Mouse (Mus musculus): ENCODE data around the gene Dguok. TPM values are rescaled to one million over a fixed set of nuclear protein-coding genes. Genes with fewer than 3 reads are reported as not detected.

Gene Dguok
- total and polyA plus RNA-seq, 3 experiments: 45.1 to 49.5 (median 49.3) TPM

DNA sequence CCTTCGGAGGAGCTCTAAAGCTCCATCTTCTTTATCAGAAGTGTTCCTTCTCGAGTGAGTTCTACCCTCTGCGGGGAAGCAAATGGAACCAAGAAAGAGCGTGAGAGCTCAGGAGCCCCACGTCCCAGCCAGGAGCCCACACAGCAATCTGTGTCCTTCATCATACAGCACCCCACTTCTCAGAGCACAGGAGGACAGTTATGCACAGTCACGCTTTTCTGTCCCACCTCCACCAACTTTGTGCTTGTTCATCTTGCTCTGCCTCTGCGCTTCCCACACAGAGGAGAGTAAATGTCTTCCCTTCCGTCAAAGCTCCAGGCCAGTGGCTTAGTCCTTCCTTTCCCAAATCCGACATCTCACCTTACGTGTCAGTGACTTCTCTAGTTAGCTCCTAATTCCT is 7.7 kb downstream of the Dguok start:
- DNase-seq: no peak

DNA sequence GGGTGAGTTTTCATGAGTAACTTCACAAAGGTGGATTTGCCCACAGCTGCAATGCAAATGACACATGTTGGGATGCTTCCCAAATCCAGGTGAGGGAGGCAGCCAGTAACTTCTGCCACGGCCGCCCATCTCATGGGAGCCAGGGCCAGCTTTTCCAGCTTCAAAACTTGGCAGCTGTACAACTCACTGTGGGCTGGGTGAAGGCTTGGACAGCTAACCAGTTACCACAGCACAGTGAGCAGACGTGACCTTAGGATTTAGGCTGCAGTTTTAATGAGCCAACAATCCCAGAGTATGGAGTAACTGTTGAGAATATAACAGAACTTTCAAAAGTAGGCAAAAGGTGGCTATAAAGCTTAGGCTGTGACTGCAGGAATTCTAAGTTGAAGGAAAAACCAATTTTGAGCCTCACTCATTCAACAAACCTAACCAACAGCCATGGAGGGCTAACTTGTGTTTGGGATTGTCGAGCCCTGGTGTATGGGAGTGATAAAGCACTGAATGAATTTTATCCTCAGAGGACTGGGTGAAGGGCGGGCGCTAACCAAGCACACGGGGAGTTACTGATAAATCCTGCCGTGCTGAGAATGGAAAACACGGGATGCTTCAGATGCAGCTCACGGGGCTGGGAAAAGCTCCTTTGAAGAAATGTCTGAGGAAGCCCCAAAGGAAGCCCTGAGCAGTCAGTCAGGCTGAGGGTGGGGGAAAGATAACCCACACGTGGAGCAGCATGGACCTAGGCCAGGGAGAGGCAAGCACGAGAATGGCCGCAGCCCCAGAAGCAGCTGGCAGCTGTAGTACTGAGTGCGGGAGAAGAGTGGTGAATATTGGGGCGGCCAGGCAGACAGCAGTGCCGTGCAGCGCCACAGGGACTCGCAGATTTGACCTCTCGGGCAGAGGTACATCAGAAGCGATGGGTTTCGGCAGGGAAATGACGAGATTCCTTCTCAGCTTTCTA is 9.7 kb downstream of the Dguok start:
- peak; percentile 78 for DNase-seq

DNA sequence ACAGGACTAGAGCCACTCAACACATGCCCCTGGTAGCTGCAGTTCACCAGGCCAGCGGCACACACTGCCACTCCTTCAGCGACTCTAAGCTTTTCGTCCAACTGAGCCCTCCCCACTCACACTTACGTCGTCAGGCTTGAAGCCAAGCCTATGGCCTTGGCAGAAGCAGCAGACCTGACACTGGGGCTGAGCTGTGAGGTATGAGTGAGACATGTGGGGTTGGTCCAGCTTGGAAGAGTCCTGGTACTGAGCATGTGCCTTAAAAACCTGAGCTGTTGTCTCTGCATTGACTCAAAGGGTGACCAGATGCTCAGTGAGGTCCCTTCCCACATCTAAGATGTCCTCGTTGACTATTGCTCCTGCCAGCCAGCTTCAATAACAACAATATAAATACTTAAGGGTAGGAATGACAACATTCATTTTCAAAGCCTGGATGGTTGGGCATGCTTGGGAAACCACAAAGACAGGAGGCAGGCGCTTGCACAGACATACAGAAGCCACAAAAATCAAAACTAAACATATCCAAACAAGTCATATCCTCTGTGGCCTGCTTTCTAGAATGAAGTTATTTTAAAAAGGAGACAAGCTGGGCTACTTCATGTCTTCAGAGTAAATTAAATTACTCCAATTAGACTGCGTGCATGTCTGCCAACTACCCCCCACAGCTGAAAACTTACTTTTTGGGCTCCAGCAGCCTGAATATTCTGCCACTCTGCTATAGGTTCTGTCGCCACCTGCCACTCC is 10.6 kb downstream of the Dguok start:
- peak; percentile 92 for DNase-seq

DNA sequence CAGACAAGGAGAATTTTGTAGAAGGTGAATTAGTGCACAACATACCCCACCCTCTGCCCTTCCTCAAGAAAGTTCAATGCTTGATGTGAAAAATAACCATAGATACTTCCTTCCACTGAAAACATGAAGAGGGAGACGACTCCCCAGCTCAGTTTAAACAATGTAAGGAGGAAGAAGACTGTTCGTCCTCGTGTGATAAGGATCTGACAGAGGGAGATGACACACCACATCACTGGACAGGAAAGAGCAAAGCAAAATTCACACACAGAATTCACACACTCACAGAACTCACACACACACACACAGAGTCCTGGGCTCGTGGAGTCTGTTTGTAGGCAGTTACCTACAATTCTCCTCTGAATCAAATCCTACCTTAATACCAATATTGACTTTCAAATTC is 16.1 kb downstream of the Dguok start:
- DNase-seq: no peak

DNA sequence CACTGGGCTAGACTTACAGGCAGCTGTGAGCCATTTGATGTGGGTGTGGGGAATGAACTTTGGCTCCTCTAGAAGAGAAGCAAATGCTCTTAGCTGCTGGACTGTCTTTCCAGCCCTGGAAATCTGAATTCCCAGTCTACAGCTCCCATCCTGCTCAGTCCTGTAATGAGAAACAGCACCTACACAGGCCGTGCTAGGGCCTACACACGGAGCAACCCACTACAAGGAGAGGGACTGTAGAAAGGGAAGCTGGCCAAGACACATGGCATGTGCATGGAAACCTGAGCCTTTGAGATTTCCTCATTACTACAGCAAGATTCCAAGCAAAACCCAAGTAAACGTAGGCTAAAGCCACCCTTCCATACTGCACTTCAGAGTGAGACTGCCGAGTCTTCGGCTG is 18.6 kb downstream of the Dguok start:
- DNase-seq: no peak

DNA sequence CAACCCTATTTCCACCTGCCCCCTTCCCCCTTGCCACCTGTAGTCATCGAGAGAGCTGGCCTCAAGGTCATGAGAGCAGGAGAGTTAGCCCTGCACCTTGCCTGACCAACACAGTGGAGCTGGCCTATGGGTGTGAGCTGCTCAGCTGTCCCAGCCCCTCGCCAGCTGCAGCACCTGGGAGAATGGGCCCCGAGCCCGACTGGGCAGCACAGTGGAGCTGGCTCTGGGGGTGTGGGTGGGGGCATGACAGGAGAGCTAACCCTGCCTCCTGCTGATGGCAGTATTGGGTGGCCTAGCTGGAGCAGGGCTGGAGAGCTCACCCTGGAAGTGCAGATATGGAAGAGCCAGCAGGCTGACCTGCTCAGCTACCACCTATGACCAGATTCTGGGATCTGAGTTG is 19.5 kb downstream of the Dguok start:
- no peak for DNase-seq

DNA sequence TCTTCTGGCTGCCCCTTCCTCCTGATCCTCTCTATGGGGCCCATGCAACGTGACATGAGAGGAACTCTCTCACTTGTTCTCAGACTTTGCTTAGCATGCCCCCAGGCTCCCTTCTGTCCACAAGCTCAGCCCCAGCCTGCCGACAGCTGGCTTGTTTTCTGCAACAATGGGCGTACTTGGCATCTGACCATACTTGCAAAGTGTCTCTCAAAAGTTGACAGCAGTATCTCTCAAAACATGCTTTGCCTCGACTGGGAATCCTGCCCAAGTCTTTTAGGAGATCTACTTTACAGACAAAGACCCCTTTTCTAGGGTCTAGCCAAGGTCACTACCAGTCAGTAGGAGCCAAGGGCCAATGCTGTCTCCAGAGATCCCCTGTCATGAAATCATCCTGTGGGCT is 20.9 kb downstream of the Dguok start:
- DNase-seq: no peak

DNA sequence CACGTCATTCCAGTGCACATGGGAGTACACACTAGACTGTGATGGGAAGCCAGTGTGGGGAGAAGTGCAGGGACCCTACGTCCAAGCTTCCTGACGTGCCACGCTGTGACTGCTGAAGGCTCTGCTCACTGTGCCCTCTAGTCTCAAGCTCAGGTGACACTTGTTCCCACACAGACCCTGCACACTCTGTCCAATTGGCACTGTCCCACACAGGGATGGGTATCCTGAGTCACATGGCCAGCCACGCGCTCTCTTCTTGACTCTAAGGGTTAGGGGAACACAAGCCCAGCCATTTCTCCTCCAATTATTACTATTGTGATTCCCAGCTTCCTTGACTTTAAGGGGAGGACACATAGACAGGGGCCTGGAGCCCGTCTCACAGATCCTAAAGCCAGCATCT is 23.0 kb downstream of the Dguok start:
- no peak for DNase-seq

DNA sequence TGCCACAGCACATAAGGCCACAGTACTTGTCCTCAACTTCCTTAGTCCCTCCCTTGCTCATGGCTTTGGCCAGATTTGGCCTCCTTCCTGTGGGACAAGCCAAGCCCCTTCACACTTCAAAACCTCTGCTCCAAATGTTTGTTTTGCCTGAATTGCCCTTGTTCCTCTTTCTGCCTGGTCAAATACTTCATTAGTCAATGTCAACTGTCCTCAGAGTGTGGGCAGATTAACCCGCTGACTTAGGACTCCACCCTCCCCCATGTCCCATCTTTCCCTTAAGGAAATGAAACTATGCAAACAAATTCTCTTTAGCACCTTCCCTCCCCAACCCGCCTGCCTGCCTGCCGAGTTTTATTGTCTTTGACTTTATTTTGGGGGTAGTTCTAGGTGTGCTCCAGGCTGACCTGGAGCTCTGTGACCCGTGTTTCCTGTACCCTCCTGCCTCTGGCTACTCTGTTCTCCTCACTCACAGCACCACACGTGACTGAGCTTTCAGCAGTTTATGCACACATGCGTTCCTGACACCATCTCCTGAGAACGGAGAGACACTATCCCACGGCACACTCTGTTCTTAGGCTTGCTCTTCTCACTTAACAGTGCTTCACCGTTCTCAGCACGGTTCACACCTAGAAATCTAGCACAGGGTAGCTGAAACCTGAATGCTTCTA is 24.2 kb downstream of the Dguok start:
- no peak for DNase-seq

DNA sequence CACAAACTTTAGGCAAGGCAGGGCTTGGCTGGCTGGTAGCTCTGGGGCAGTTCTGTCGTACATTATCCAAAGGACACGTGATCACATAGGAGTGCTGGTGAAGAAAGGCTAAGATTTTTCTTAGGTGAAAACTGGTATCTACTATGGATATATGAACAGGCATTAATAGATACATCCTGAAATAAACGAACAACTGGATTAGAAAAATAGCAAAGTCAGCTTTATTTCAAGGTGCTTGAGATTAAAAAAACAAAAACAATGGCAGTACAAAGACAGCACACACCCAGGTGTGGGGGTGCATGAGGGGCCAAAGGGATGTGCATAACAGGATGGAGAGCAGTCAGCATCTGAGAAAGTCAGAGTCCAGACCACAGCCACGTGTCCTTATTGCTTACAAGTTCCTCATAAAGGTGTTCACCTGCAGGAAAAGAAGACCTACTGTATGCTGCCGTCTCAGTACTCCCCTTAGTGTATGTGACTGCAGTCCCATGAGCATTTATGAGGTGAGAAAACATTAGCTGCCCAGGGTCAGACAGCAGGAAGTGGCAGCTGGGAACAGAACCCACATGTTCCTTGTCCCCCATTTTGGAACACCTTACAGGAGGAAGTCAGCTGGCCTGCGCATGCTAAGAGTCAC is 26.6 kb downstream of the Dguok start:
- DNase-seq: no peak

DNA sequence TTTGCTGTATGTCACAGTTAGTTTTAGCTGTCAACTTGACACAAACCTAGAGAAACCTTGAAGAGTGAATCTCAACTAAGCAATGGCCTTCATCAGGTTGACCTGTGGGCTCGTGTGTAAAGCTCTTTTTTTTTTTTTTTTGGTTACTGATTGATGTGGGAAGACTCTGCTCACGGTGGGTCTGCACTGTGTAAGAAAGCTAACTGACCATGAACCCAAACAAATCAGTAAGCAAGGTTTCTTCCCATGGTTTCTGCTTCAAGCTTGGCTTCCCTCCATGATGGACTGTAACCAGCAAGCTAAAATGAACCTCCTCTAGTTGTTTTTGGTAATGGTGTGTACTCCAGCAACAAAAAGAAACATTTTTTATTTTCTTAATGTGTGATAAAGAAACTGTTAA is 27.6 kb downstream of the Dguok start:
- no peak for DNase-seq

DNA sequence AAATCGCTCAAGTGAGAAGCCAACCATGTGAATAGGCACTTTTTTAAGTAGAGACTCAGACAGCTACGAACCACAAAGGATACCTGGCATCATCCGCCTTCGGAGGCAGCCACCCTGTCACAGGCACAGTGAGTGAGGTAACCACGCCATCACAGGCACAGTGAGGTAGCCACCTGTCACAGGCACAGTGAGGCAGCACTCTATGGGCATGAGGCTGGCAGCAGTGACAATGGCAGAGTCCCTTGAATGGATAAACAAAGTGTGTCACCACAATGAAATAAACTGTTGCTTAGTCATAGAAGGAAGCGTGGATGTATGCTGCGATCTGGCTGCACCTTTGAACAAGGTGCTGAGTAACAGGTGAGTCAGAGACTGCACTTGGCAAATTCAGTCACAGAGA is 28.1 kb downstream of the Dguok start:
- DNase-seq: no peak

DNA sequence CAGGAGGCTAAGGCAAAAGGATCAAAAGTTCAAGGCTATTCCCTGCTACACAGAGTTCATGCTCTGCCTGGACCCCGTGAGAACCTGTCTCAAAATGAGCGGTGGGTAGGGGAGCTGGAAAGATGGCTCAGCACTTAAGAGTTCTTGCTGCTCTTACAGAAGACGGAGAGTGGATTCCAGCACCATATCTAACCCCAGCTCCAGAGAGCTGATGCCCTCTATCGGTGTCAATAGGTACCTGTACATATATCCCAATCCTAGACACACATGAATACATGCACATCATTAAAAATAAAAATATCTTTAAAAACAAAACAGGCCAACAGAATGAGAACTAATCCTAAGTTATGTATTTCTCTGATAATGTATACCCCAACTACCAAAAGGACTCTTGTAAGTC is 28.6 kb downstream of the Dguok start:
- DNase-seq: no peak

DNA sequence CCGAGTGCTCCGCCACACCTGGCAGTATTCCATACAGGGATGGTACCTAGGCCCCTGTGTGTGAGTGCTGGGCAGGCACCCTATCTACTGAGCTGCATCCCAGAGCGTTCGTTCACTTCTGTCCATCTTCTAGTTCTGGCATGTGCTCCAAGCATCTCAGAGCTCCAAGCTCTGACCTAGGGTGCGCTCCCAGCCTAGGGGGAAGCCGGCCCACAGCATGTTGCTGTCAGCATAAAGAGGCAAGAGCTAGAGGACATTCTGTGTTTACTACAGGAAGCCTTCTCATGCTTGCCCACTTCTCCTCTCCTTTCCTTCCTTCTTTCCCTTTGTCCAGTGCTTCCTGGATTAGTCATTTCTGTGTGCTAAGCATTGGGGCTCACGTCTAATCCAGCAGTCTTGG is 31.3 kb downstream of the Dguok start:
- DNase-seq: no peak

DNA sequence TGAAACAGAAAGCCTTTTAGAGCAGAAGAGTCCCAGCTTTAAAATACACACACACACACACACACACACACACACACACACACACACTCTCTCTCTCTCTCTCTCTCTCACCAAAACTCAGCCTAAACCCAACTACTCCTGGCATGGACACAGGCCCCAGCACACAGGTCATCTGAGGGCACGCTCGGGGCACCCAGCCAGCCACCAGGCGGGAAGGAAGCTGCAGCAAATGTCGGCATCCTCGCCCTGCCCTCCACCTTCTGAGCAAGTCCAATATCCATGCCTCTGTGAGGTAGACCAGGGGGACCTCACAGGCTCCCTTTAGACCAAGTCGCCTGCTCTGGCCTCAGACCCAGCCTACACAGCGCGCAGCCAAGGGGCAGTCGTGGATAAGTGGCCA is 33.5 kb downstream of the Dguok start:
- peak; percentile 81 for DNase-seq

DNA sequence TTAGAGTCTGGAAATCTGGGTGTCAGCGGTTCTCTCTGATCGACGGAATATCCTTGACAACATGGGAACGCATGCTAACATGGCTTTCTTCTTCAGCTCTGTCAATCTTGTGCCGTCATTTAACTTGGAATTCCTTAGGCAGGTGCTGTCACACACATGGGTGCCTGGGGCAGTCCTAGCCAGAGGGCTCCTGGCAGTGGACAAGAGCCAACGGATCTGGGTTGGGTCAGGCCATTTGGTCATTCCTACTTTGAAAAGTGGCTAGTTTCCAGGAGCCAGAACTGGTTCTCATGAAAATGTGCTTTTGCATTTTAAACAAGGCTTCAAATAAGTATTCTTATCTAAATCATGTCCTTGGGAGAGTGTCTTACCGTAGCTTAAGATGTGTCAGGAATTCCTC is 35.0 kb downstream of the Dguok start:
- DNase-seq: no peak

DNA sequence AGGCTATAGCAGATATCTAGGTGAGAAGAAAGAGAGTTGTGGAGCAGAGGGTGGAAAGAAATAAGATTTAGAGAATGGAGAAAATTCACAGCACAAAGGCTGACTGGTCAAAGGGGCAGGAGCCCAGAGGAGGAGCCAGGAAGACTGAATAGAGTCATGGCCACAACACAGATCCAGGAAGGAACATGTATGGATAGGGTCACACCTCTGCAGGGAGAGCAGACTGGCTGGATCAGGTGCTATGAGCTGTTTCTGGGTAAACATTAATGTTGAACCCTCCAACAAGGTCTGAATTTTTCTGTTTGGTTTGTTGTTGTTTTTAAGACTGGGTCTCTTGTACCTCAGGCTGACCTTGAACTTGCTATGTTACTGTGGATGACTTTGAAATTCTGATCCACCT is 42.8 kb downstream of the Dguok start:
- no peak for DNase-seq

DNA sequence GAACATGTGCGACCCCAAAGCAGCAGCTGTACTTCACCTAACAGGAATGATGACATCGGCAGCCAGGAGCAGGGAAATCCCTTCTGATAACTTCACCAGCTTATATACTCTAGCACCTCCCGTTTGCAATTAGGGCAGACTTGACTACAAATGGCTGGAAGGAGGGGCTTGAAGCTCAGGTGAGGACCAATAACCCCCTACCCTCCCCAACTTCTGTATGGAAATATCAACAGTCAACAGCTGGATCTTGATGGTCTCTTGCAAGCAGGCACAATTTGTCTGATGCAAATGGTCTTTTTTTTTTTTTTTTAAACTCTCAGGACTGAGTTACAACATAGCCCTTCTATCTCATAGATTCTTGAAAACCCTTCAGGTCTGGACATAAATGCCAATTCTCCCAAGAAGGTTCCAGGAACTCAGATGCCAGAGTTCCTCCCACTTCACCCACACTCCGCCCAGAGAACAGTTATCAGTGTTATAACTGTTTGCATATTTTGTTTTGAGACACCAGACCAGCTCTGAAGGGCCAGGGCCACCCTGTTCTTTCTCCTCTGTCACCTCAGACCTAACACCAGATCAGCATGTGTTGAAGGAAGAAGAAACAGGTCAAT is 47.6 kb downstream of the Dguok start, which contains the start of gene Tet3:
Gene Tet3 (minus strand): TSS at position 51 of the 611 bp plus-strand sequence.
- DNase-seq: no peak

DNA sequence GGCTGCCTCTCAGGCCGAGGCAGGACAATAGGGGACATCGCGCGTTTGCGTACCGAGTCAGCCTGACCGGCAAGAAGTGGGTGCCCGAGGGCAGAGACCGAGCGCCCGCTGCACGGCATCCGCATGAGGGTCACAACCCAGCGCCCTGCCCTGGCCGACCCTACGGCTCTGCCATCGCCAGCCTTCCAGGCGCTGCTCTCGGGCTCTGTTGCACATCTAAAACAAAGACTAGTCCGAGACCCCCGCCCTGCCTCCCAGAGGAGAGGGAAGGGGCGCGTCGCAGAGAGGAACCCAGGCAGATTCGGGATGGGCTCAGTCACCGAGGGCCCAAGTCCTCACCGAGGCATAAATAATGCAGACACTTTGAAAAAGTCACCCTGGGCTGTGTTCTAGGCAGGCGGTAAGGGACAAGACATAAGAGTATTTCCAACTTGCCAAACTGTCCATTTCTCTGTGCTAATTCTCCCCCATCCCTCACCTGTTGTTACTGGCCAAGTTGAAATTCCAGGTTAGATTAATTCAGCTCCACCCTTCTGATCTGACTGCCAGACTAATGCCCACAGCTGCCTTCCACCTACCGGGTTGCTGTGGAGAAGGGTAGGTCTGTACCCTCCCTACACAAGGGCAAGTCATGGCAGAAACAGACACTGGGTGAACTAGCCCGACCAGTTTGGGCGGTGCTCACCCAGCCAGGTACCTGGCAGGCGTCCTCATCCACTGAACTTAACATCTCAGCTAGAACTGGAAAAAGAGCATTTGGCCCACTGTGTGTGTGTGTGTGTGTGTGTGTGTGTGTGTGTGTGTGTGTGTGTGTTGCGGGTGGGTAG is 49.6 kb downstream of the Dguok start:
- DNase-seq: no peak

DNA sequence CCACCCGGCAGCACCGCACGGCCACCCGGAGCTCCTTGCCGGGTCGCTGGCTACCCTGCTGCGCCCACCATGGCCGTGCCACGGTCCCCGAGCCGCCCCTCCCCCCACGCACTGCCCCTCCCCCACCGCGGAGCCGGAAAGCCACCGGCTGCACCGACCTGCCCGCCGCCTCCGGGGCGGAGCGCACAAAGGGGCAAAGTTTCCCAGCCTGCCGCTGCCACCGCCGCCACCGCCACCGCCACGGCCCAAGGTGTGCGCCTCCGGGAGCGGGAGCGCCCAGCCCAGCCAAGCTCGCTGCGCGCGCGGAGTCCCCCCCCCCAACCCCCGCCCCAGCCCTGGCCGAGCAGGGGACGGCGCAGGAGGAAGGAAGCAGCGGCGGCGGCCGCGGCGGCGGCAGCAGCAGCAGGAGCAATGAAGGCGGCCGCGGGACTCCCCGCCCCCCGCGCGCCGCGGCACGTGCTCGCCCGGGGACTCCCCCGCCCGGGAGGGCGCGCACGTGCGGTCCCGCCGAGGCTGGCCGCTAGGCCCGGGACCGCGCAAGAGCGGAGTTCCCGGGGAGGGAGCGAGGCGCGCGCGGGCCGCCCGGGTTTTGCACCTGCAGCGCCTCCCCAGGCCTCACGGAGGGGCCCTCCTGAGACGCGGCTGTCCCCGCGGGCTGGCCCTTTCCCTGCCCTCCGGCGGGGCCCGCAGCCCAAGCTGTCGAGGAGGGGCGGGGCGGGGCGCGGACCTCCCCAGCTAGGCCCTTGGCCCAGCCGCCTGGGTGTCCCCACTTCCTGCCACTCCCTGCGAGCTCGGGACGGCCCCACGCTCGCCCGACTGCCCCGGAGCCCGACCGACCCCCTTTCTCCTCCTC is 50.4 kb downstream of the Dguok start:
- peak; percentile 92 for DNase-seq
